Mouse (Mus musculus) olfactory bulb, adult 2 months (tissue): Measurements from ENCODE around the gene Immt. TPM values are rescaled to one million over a fixed set of nuclear protein-coding genes. Genes with fewer than 3 reads are reported as not detected.

Source experiments
- H3K27ac ChIP-seq: fragments of 200-500 bp; 2 replicates; pipeline ENCODE4 v1.5.1; 2012; ENCODE audit warnings: low read depth, low read length; ENCODE audit not compliant: insufficient read depth
- H3K4me1 ChIP-seq: fragments of 200-500 bp; 2 replicates; pipeline ENCODE4 v1.6.1; 2012; ENCODE audit warnings: low read length; ENCODE audit not compliant: control insufficient read depth, insufficient read depth
- H3K4me3 ChIP-seq: fragments of 200-500 bp; 2 replicates; pipeline ENCODE4 v1.5.1; 2012; ENCODE audit warnings: mild to moderate bottlenecking, low read depth, low read length, moderate library complexity; ENCODE audit not compliant: insufficient read depth
- CTCF ChIP-seq: fragments of 200-500 bp; IDR thresholded peaks from 2 replicates; pipeline ENCODE4 v1.5.1; 2012; ENCODE audit warnings: low read depth, mild to moderate bottlenecking, low read length, moderate library complexity; ENCODE audit not compliant: insufficient read depth
- POLR2A ChIP-seq: fragments of 200-500 bp; IDR thresholded peaks from 2 replicates; pipeline ENCODE4 v1.6.1; 2012; ENCODE audit warnings: mild to moderate bottlenecking, low read depth, low read length, moderate library complexity; ENCODE audit not compliant: insufficient read depth
- WGBS: fragments of 180-500 bp; shearing (Covaris S2); methylation state at CpG from one replicate; pipeline ENCODE4 v1.1.7; 2018; 5-methylcytosine and 5-hydroxymethylcytosine counted together
- polyA plus RNA-seq: library from polyadenylated mRNA; stranded (reverse); fragments of >200 nt; gene quantifications from 2 replicates; pipeline ENCODE4 v1.2.4, GENCODE M21; 2012; ENCODE audit warnings: low replicate concordance; ENCODE audit not compliant: missing spikeins, insufficient read depth, insufficient read length

Gene Immt
- polyA plus RNA-seq, 1 experiment: not detected

GRCm38 (mm10) chr6:71806713-71807112 lies 24.4 kb upstream of the Immt start:
- 58% methylated on average over 1 of the region's 1 CpGs for WGBS
- H3K27ac ChIP-seq: no peak overlapping the region
- TF ChIP-seq POLR2A (no peak), CTCF (no peak)

GRCm38 (mm10) chr6:71809890-71810289 lies 21.2 kb upstream of the Immt start:
- TF ChIP-seq CTCF (no peak), POLR2A (no peak)
- Histone ChIP-seq H3K4me3 (no peak overlapping the region), H3K27ac (no peak overlapping the region), H3K4me1 (no peaks in the 10 kb centered on the region)
- WGBS: 90% methylated on average over 9 of the region's 9 CpGs

More at GRCm38 (mm10) chr6:71806713-71807112, 24.4 kb upstream of the Immt start:
- peaks cover 1% of the 10 kb centered on the region for H3K4me1 ChIP-seq
- H3K4me3 ChIP-seq: no peak overlapping the region

- TF ChIP-seq CTCF: no peak
- TF ChIP-seq POLR2A: no peak
- Histone ChIP-seq H3K4me1 (no peaks in the 10 kb centered on the region), H3K4me3 (no peak overlapping the region), H3K27ac (no peak overlapping the region)
- WGBS: 83% methylated on average over 2 of the region's 2 CpGs
These were observed 18.3 kb upstream of the Immt start for GRCm38 (mm10) chr6:71812820-71813219.

GRCm38 (mm10) chr6:71819764-71820292 lies 11.3 kb upstream of the Immt start:
- 87% methylated on average over 5 of the region's 5 CpGs for WGBS
- Histone ChIP-seq H3K27ac (no peak overlapping the region), H3K4me3 (no peak overlapping the region), H3K4me1 (no peaks in the 10 kb centered on the region)
- TF ChIP-seq POLR2A: no peak
- TF ChIP-seq CTCF: no peak

- H3K27ac ChIP-seq: no peak overlapping the region
- 3% methylated on average over 7 of the region's 7 CpGs for WGBS
These were observed 8.0 kb upstream of the Immt start for GRCm38 (mm10) chr6:71823085-71823484.

GRCm38 (mm10) chr6:71823488-71823887 lies 7.6 kb upstream of the Immt start:
- WGBS: under 1% methylated on average over 19 of the region's 19 CpGs
- TF ChIP-seq CTCF (no peak), POLR2A (peak; percentile 71)
- Histone ChIP-seq H3K27ac (no peak overlapping the region), H3K4me3 (peak overlapping the region; percentile 94), H3K4me1 (no peaks in the 10 kb centered on the region)

More at GRCm38 (mm10) chr6:71823085-71823484, 8.0 kb upstream of the Immt start:
- H3K4me1 ChIP-seq: no peaks in the 10 kb centered on the region
- peak overlapping the region; percentile 94 for H3K4me3 ChIP-seq
- no peak for TF ChIP-seq CTCF
- TF ChIP-seq POLR2A: no peak

GRCm38 (mm10) chr6:71823961-71824360 lies 7.2 kb upstream of the Immt start:
- 34% methylated on average over 3 of the region's 3 CpGs for WGBS
- Histone ChIP-seq H3K4me3 (peak overlapping the region; percentile 94), H3K4me1 (no peaks in the 10 kb centered on the region), H3K27ac (no peak overlapping the region)
- TF ChIP-seq CTCF: no peak
- no peak for TF ChIP-seq POLR2A

- H3K4me1 ChIP-seq: no peaks in the 10 kb centered on the region
- H3K27ac ChIP-seq: no peak within 1 kb of the TSS
- no peak within 1 kb of the TSS for H3K4me3 ChIP-seq
- TF ChIP-seq POLR2A (no peak), CTCF (no peak)
- 32% methylated on average over 1 of the region's 1 CpGs for WGBS
These were observed 4.3 kb upstream of the Immt start, which contains the start of gene Mrpl35 for GRCm38 (mm10) chr6:71826869-71827268. TSS of gene Mrpl35 (minus strand) at chr6:71826969.

- Histone ChIP-seq H3K27ac (no peak overlapping the region), H3K4me1 (no peaks in the 10 kb centered on the region), H3K4me3 (no peak overlapping the region)
- TF ChIP-seq CTCF: no peak
- no peak for TF ChIP-seq POLR2A
- WGBS: 89% methylated on average over 9 of the region's 9 CpGs
These were observed 1.4 kb upstream of the Immt start for GRCm38 (mm10) chr6:71829768-71830167.

- WGBS: under 1% methylated on average over 21 of the region's 21 CpGs
These were observed 440 bp downstream of the Immt start for GRCm38 (mm10) chr6:71831581-71831960.

More at GRCm38 (mm10) chr6:71831581-71831960, 440 bp downstream of the Immt start:
- no peaks in the 10 kb centered on the region; the same call in 1 of the 2 replicates for H3K4me1 ChIP-seq
- 0 out of 2 replicates have a peak, but pooled peaks have one; percentile 22 for TF ChIP-seq POLR2A
- no peak for TF ChIP-seq CTCF
- H3K27ac ChIP-seq: peak overlapping the region; percentile 93
- H3K4me3 ChIP-seq: peak overlapping the region; percentile 95
